Mouse (Mus musculus) megakaryocyte, embryonic 14.5 days (primary cell): ENCODE data around the gene Kcnma1.

Source experiments
- FLI1 ChIP-seq: IDR thresholded peaks from 2 replicates; pipeline ENCODE4 v1.6.1; 2012; ENCODE audit warnings: low read length, inconsistent platforms, mixed read lengths
- GATA1 ChIP-seq: IDR thresholded peaks from 3 replicates; pipeline ENCODE4 v1.6.1; 2012; ENCODE audit warnings: mixed read lengths, low read length, inconsistent platforms, borderline replicate concordance

GRCm38 (mm10) chr14:23638078-23638695, 376.1 kb downstream of the Kcnma1 start:
- TF ChIP-seq GATA1: no peak
- no peak for TF ChIP-seq FLI1
